ENCODE assay signal across 9 mouse cellular contexts in the genomic region with DNA sequence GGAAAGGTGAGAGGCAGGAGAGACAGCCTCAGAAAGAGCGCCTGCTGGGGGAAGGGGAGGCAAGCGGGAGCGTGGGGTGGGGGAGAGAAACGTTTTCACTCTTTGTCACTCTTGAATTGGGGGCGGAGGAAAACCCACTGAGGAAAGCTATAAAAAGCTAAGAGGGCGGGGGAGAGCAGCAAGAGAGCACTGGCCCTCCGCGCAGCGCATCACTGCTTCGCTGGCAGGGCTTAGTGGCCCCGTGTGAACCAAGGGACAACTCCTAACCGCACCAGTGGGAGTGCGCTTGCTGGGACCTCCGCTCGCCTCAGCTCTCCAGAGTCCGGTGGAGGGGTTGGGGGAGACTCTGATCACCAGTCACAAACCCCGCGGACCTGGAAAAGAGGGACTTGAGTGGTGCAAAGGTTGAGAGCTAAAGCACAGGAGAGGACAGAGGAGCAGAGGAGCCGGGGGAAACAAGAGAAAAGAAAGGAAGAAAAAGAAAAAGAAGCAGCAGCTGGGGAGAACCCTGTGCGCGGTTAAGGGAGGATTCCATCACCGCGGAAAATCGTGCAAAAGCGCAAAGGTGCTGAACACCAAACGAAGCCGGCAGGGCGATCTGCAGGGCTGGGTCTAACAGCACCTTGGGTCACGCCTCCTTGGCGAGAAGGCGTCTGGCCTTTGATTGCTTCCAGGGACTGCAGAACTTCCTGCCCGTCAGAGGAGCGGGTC. TPM values are rescaled to one million over a fixed set of nuclear protein-coding genes. Genes with fewer than 3 reads are reported as not detected.
DNase-seq lines count a peak whose midpoint lies in the region; ATAC-seq and TF ChIP-seq lines count a peak whose summit lies in the region.
"Had no signal": no experiment of that assay in that cellular context is flagged by ENCODE, and none has a peak within 500 bp of the region (broad histone marks: within the 10 kb centered on the region; RNA-seq: fewer than 3 reads in every experiment).

A gene (plus strand): TSS at position 181 of the 711 bp plus-strand sequence.

- no peak for TF ChIP-seq POLR2A in cerebellum, adult 2 months (IDR thresholded peaks at IDR 0.05; ENCODE audit: borderline replicate concordance, insufficient read depth, low read length)

- peak within 1 kb of the TSS; percentile 74 for H3K4me2 ChIP-seq in forebrain, postnatal 0 days (ENCODE audit: low read depth)
- H3K4me2 ChIP-seq in kidney, embryonic 14.5 days (replicated peaks; ENCODE audit: low read depth, low read length), result peak within 1 kb of the TSS; percentile 91

- no peaks in the 10 kb centered on the region for H3K36me3 ChIP-seq in forebrain, postnatal 0 days (ENCODE audit: insufficient read depth)
- H3K36me3 ChIP-seq in kidney, embryonic 14.5 days (ENCODE audit: control insufficient read depth, insufficient read depth, low read length), result no peaks in the 10 kb centered on the region

- DNase-seq in cerebellum, adult 2 months, result no peak
- DNase-seq in cerebellum, adult 9-10 months, result no peak
- DNase-seq in NIH3T3 (ENCODE audit: low read depth), result peak; percentile 64
- peak; percentile 22 for DNase-seq in forebrain, postnatal 0 days
- DNase-seq in mesoderm, embryonic 11.5 days (ENCODE audit: low read depth, low spot score), result peak; percentile 49
- no peak for DNase-seq in thymus, postnatal 14 days
- DNase-seq in right cerebral cortex, postnatal 25 days, result no peak

- peaks cover 3% of the 10 kb centered on the region; the same call in 1 of the 2 replicates for H3K4me1 ChIP-seq in cerebellum, adult 2 months (ENCODE audit: control insufficient read depth, insufficient read depth, low read length)
- H3K4me1 ChIP-seq in forebrain, postnatal 0 days (ENCODE audit: insufficient read depth), result peaks cover 19% of the 10 kb centered on the region
- peaks cover 22% of the 10 kb centered on the region; the same call in 1 of the 2 replicates for H3K4me1 ChIP-seq in kidney, embryonic 14.5 days (ENCODE audit: control insufficient read depth, insufficient read depth, low read length)

- H3K9ac ChIP-seq in forebrain, postnatal 0 days, result peak within 1 kb of the TSS; percentile 18
- H3K9ac ChIP-seq in kidney, embryonic 14.5 days (ENCODE audit: low read depth, low read length), result peak within 1 kb of the TSS; percentile 47

- no peak for TF ChIP-seq CTCF in cerebellum, adult 2 months (IDR thresholded peaks at IDR 0.05; ENCODE audit: borderline replicate concordance, insufficient read depth, low read depth, low read length)
- TF ChIP-seq CTCF in forebrain, postnatal 0 days (IDR thresholded peaks at IDR 0.05; ENCODE audit: low read depth), result no peak

- H3K27ac ChIP-seq in cerebellum, adult 2 months (ENCODE audit: insufficient read depth, low read length), result no peak within 1 kb of the TSS
- H3K27ac ChIP-seq in forebrain, postnatal 0 days (ENCODE audit: low read depth, low read length), result no peak within 1 kb of the TSS
- no peak within 1 kb of the TSS for H3K27ac ChIP-seq in kidney, embryonic 14.5 days (ENCODE audit: low read depth, low read length)
- H3K27ac ChIP-seq: heart, adult 2 months had no signal

- peak within 1 kb of the TSS; percentile 9 for H3K4me3 ChIP-seq in cerebellum, adult 2 months (replicated peaks; ENCODE audit: insufficient read depth, low read depth, low read length)
- peak within 1 kb of the TSS; percentile 34 for H3K4me3 ChIP-seq in forebrain, postnatal 0 days (ENCODE audit: low read depth, low read length)
- peak within 1 kb of the TSS; percentile 47 for H3K4me3 ChIP-seq in kidney, embryonic 14.5 days (ENCODE audit: low read length)
- H3K4me3 ChIP-seq: heart, adult 2 months had no signal

- H3K27me3 ChIP-seq in cerebellum, adult 2 months (ENCODE audit: control insufficient read depth, insufficient read depth, low read length), result no peaks in the 10 kb centered on the region
- H3K27me3 ChIP-seq in forebrain, postnatal 0 days (ENCODE audit: insufficient read depth, low read length), result peaks cover 15% of the 10 kb centered on the region; the same call in 1 of the 2 replicates
- H3K27me3 ChIP-seq in kidney, embryonic 14.5 days (ENCODE audit: control insufficient read depth, insufficient read depth, low read length), result peaks cover 19% of the 10 kb centered on the region

- no peaks in the 10 kb centered on the region for H3K9me3 ChIP-seq in forebrain, postnatal 0 days (ENCODE audit: low read length)
- H3K9me3 ChIP-seq in kidney, embryonic 14.5 days (ENCODE audit: control insufficient read depth, low read length), result no peaks in the 10 kb centered on the region

- WGBS in cerebellum, adult 2 months, result under 1% methylated on average over 33 of the region's 33 CpGs
- 1% methylated on average over 33 of the region's 33 CpGs for WGBS in forebrain, postnatal 0 days
- WGBS in kidney, embryonic 14.5 days, result under 1% methylated on average over 33 of the region's 33 CpGs

- no peak for ATAC-seq in forebrain, postnatal 0 days
- peak; percentile 80 for ATAC-seq in kidney, embryonic 14.5 days (ENCODE audit: low FRiP score, low TSS enrichment)

RNA-seq across cellular contexts. Expression of the gene that starts here (rescaled TPM):
- 0.10 and 0.21 TPM in 2 replicates for polyA plus RNA-seq in cerebellum, adult 2 months (2012; rRNA removed)
- 1.5 and 2.4 TPM in 2 replicates for total RNA-seq in forebrain, postnatal 0 days (2014; rRNA removed)
- 0.73 and 1.2 TPM in 2 replicates for polyA plus RNA-seq in forebrain, postnatal 0 days (2015; fragmentation: Nextera tagmentation; extraction: Ambion mirVana)
- polyA plus RNA-seq in kidney, embryonic 14.5 days (2014; fragmentation: Nextera tagmentation; extraction: Ambion mirVana), result 6.7 and 9.6 TPM in 2 replicates

Comparison
In these comparisons a context has a peak if more than half of its experiments do, and no peak if none do; other contexts are left out.
1. DNase-seq: peak in NIH3T3 (single experiment), forebrain, postnatal 0 days (single experiment) and mesoderm, embryonic 11.5 days (single experiment); none in cerebellum, adult 2 months (0 of 2), cerebellum, adult 9-10 months (single experiment), thymus, postnatal 14 days (single experiment) and right cerebral cortex, postnatal 25 days (single experiment).
2. Peak in every context shown above with its lines, with median percentiles within 50 percentile points of each other: H3K4me3 ChIP-seq.